Mouse (Mus musculus) WW6 (cell line): ENCODE measurements at regions not wholly inside any gene's neighbourhood (a gene's known extent, or its start where the extent isn't known, plus 50 kb on each side); places are given as distances from the start of the nearest gene placed in this dataset.

Experiments
- DNase-seq: peaks from one replicate; pipeline ENCODE4 v3.0.0-alpha.2; 2013; ENCODE audit warnings: low read depth, low spot score

DNA sequence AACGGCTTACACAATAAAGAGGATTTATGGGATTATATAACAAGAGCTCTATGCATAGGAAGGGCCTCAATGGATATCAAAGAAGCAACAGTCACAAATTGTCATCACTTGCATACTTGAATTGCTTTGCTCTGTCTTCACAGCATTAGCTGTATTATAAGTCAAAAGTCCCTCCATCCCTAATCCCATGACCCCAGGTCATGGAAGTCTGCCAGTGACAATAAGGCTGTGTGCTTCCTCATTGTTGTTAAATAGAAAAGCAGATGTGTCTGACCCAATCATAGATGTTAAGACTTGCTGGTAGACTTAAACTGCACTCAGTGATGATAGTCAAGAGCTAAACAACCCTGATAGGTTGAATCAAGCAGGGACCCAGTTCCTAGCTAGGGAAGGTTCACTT lies 683.9 kb upstream of the Sox9 start:
- DNase-seq, result no peak

DNA sequence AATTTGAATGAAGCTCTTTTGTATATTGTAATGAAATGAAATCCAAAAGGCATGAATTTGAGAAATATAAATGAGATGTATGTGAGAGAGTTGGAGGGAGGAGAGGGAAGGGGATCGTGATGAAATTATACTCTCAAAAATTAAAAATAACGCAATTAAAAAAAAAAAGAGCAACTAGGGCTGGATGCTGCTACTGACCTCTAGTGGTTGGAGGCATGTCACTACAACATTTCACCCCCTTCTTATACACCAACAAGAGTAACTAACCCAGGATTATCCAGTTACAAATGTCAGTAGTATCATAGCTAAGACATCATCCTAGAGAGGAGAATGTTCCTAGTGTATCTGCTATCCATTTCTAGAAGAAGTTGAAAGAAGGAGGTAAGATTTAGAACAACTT lies 678.8 kb upstream of the Sox9 start:
- DNase-seq, result no peak

DNA sequence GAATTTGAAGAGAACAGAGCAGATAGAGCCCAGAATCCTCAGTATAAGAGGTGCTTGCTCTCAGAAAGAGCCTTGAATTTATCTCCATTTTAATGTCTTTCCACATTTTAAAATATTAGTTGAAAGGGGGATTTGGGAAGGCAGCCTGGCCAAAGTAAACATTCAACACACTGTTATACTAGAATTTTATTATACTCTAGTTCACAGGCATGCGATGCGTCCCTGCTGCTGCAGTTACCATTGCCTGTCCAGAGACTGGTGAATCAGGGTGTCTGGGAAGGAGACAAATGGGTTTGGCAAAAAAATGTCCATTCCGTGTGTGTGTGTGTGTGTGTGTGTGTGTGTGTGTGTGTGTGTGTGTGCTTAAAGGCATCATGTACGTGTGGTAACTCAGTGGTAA lies 675.1 kb upstream of the Sox9 start:
- no peak for DNase-seq

DNA sequence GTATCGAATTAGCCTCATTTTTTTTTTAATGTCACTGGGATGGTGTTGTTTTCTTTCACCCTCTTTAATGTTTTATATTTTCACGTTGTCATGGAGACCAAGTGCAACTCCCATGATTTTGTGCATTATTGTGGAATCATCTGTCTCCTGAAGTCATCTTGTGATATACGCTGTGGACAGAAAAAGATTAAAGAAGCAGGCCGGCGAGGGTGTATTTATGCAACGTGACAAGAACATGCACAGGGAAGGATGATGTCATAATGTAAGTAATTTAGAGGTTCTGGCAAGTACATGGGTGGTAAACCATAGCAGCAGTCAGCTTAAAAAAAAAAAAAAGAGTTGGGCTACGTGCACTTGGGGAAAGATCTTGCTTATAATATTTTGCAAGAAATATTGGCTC lies 674.7 kb upstream of the Sox9 start:
- no peak for DNase-seq

DNA sequence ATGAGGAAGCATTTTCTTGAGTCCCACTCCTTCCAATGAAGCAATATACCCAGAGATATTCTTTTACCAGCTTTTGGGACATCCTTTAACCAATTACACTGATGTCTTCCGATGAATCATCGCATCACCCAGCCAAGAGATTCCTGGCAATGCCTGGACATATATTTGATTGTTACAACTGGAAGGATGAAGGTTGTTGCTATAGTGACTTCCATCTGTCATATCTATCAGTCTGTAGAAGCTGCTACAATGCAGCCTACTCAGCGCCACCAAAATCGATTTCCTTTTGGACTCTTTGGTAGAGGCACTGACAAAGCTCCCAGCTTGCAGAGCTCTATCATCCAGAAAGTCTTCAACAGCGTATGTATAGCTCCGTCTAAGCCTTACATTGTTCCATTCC lies 661.0 kb upstream of the Sox9 start:
- DNase-seq, result no peak

DNA sequence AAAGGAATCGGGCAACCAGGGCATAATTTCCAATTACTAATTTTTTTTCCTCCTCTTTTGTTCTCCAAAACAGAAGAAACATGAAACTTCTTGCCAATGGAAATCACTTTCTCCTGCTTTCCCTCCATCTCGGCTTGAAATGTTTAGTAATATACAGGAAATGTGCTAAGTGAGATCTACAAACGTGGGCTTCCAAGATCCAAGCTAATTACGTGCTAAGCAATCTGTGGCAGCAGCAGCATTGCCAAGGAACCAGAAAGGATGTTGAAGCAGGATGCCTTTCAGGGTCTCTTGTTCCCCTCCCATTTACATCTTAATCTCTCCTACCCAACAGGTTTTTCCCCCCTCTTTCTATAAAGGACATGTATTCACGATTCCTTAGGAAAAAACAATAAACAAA lies 660.2 kb upstream of the Sox9 start:
- no peak for DNase-seq

DNA sequence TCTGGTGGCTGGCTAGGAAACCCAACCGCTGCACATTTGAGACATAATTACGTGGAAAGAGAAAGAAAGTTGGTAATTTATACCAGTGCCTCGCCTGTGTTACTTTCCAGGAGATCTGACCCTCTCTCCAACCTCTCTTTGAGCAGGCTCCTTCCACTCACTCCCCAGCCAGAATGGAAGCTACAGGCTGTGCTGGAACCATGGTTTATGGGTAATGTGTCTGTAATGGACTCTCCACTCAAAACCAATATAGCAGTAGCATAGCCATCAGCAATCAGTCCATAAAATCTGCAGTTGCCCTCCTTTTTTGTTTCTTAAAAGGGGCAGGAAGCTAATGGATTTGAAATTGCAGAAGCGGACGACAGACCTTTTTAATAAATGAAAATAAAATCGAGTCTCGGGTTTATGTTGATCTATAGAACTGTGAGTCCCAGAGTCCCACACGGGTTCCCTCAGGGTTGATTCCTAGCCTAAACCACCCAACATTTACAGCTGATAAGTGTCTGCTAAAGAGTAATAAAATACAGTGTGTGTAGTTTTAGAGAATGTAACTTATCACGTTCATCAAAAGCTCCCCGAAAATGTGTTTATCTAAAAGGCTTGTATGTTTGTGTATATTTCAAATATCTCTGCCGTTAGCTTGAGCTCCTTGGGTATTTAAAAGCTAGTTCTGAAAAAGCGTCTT lies 656.6 kb upstream of the Sox9 start:
- no peak for DNase-seq

DNA sequence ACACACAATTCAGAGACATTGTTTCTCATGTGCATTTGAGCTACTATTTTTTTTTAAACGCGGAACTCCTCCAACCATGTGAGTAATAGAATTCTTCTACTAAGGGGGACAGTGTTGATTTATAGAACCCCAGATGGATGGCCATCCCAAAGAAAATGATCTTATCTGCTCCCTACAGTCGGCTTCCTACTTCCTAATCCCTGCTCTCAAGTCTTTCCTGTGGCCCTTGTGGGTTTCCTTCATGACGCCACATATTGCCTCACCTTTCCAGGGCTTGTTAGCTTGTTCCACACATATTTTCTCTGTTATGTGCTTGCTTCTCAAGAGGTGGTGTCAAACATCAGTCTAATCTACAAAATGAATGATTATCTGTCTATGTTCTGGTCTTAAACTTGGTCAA lies 651.9 kb upstream of the Sox9 start:
- no peak for DNase-seq

DNA sequence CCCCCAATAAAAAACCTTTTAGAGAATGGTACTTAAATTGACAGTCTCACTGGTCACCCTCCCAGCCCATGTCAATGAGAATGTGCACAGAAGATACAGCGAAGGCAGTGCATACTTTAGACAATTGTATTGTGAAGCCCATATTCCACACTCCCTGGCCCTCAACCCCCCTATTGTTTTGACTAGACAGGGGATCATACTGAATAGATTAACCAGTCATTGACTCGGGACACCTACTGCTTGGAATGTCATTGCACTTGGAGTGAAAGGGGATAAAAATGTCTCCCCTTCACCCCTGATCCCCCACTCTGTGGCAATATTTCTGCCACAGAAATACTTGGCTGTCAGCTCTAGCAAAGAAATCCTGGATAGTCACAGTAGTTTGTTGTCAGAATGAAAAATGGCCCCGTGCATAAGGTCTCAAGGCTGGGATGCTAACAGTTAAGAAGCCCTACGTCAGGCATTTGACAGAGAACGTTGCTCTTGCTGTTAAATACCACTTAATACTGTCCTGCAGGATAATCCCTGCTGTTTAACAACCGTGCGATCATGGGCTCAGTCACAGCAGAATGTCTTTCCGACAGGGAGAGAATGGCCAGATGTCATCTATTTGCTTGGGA lies 644.5 kb upstream of the Sox9 start:
- no peak for DNase-seq

DNA sequence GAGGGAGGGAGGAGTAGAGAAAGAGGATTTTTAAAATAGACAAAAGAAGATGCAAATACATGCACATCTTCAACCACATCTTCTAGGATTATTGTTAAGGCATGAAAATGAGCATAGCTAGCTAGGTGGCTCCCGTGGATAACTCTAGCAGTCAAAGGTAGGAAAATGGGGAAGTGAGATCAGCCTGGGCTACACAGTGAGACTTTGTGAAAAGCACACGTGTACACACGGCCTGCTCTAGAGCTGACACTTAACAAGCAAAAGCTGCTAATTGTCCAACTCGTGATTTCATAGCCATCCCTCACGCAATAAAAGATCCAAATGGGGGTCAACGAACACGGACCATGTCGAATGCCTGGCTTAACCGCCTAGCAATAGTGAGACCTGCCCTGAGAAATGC lies 642.0 kb upstream of the Sox9 start:
- no peak for DNase-seq

DNA sequence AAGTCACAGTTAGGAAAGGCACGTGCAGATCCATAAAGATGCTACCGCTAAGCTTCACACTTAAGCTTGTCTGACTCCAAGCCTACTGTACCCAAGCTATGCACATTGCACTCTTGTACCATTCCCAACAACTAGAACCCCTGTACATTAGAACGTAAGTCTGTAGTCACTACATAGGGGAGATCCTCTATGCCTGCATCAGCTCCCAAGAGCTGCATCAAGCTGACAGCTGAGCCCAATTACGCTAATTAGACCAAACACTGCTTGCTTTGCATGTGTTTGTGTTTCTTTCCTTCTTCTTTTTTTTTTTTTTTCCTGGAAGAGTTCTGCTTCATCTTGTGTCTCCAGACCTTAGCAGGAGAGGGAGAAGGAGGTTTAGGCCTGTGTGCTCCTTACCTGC lies 641.5 kb upstream of the Sox9 start:
- no peak for DNase-seq

DNA sequence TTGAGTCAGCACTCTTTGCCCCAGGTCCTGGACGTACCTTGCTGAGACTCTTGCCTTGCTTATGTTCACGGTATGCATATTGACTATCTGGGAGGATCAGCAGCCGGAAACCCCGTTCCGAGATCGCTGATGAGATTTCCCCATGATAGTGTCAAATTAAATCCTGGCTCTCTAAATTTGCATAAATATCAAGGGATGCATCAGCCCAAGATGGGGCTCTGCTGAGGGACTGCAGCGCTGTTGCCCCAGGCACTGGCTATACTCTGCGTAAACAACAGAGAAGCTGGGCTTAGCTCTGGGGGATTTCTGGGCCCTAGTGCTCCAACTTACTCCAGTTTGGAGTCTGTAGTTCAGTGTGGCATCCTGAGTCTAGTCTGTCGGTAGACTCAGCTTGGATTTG lies 641.1 kb upstream of the Sox9 start:
- no peak for DNase-seq

DNA sequence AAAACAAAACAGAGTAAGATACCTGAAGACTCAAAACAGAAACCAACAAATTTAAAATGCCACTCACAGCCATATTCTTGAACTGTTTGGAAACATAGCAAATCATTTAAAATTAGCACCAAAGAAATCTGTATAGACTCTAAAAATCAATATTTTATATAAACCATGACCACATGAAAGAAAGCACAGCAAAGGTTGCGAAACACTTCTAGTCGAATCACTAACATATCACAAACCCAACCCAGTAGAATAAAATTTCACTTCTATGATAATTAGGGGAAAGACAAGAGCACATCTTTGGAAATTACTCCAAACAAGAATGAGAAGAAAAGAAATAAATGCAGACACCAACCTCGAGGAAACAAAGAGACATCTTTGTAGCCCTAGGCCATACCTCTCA lies 630.0 kb upstream of the Sox9 start:
- no peak for DNase-seq

DNA sequence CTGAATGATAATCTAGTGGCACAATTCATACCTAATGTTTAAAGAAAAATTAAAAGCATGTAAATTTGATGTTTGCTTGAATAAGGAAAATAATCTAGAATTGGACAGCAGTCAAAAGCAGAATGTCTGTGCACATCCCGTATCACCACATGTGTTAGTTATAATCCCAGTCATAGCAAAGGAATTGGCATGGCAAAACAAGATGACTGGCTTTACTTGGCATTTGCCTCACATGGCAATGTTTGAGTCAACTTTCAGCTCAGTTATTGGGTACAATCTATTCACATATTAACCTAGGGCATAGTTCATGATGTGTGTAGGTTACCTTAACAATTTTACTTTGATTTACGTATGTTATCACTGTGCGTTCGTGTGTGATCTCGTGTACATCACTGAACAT lies 628.8 kb upstream of the Sox9 start:
- DNase-seq, result no peak

DNA sequence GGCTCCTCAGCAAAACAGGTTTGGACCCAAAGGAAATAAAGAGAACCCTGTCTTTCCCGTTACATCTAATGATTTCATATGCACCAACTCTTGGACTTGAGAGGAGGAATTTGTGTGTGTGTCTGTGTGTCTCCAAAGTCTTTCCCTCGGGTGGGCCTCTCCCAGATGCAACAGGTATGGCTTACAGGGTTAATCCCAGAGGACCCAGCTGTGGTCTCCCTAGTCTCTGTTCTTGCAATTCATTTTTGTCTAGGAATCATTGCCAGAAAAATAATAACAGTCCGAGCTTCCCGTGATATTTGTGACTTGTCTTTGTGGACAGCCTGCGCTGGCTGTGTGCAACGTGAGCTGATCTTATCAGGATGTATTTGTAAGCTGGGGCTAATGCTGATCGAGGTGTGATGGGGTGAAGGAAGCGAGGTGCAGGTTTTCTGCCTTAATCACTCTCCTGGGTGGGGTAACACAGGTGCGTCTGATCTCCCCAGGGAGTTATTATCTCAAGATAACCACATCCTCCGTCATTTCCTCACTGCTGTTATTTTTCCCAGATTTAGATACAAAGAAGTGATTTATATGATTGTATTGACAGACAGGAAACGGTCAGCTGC lies 627.2 kb upstream of the Sox9 start:
- no peak for DNase-seq

DNA sequence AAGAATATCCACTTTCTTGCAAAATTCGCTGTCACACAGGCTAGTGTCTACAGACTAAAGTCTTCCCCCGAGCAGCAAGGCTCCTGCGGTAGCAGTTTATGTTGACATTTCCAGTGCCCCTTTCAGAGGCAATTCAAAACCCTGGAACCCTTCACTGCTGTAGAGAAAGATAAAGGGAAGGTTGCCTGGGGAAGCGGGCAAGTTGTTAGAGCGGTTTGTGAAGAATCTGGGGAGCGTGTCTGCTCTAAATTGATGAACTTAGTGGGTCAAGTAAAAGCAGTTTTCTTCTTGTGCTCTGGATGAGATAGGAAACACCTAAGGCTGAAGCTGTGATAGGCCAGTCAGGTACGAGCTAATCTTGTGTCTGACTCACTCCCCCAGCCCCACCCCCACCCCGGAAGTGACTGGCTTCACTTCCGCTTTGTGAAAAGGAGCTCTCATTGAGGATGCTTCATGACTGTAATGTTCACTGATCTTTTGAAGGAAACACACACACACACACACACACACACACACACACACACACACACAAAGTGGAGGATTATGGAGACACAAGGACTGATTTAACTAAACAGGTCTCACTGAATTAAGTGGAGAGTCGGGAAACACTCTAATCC lies 626.6 kb upstream of the Sox9 start:
- no peak for DNase-seq

DNA sequence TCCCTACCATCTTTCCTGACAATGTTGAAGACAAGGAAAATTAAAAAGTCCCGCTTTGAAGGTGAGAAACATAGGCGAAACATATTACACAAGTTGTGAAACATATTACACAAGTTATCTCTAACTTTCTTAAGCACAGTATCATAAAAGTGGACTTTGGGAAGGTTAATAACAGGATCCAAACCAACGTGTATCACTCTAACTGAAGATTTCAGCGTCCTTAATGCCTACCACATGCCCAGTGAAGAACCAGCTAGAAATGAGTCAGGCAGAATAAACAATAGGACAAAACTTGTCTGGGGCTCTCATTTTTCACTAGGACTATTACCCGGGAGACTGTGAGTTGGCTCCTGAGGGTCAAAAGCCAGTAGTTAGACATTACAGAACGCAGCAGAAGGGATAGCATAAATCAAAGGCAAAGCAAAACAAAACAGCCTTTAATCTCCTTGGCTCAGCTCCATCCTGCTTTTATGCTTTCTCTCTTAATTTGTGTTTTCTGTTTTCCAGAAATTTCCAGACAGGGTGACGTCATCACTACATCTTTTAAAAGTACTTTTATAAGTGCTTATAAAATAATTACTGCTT lies 618.3 kb upstream of the Sox9 start:
- DNase-seq, result no peak

DNA sequence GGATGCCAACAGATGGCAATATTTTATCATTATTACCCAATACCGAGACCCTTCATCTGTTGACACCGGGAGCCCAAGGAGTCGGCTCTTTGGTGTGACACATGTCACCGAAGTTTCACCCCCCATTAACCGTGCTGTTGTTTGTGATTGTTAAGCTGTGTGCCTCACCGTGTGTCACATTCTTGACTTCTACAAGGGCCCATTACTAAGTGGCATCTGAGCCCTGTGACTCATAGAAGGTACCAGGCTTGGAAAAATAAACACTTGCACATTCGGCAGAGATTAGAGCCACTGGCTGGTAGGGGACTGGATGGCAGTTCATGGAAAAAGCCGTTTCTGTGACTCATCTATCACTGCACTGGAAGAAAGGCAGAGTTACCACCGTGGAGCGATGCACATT lies 608.4 kb upstream of the Sox9 start:
- no peak for DNase-seq

DNA sequence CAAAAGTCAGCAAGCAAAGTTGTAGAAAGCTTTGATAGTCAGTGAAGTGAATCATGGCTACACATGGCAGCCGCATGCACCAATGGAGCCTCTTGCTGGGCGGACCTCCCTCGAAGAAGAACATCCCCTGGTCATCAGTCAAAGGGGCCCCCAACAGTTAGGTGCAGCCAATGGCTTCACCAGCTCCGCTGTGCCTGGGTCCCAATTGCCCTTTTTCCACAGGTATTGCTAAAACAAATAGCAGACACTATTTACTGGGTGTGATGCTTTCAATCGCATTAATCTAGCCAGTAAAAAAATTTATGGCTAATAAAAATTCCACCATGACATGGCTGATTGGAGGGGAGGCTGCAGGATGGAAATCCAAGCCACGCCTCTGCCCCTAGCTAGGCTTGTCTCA lies 606.7 kb upstream of the Sox9 start:
- no peak for DNase-seq

DNA sequence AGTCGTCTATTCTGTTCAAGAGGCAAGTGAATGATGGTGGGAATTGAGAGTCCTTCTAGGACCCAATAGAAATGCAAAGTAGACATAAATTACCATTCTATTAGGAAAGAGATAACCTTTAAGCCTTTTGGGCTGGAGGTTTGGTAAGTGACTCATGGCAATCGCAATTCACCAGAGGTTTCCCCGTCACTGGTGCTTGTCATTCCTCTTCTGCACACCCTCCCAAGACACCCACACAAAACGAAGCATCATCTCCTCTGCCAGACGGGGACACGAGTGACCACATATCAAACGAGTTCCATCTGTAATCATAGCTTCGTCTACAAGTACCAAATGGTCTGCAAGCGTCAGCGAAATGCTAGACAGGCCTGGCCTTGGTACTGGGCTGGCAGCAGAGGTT lies 601.4 kb upstream of the Sox9 start:
- DNase-seq, result no peak

DNA sequence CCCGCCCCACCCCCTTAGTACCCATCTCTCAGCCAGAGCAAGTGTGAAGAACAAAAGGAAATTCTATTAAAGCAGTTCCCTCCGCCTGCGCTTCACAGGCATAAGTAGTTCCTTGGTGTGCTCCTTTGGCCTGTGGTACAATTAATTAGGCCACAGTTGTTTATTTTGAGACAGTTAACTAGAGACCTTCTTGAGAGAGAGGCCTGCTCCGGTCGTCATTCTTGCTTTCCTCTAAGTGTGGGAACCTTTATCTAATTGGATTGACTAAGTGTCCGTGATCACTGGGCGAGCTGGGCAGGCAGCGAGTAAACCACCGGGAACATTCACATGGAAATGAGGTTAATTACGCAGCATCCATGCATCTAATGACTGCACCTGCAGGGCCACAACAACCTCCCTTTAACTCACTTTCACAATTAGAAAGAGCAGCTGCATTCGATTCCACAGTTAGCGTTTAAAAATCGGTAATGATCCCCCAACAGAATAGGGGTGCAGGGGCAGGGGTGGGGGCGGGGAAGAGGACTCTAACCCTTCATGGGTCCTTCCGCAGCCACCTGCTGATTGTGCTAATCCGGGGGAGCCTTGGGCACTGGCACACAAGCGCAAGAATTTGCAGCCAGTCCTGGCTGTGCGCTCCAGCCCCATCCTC lies 584.3 kb upstream of the Sox9 start:
- no peak for DNase-seq

DNA sequence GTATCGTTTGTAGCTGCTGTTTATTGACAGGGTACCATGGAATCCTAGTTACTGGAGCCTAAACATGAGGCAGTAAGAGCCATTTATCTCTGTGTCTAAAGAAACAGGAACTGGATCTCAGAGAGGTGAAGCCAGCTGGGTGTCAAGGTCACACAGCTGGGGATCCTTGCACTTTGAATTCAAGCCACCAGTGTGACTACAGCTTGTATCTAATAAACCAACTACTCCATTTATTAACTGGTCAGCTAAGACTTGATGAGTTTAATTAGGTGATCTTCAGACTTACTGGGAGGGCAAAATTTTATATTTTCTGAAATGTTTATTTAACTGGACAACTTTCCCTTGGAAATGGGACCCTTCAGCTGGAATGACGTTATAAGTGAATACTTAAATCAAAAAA lies 577.5 kb upstream of the Sox9 start:
- no peak for DNase-seq
